Mouse (Mus musculus): Measurements from ENCODE around the gene Epx.

- TF ChIP-seq CTCF (conservative IDR thresholded peaks at IDR 0.05; ENCODE audit: low read length) (no peak), POU5F1 (IDR thresholded peaks at IDR 0.05; ENCODE audit: borderline replicate concordance, low read length) (no peak)
Observed at GRCm38 (mm10) chr11:87920966-87921365, 45.6 kb upstream of the Epx start, which contains the start of gene Olfr464.

Measured in E14TG2a.4 (cell line).